Mouse (Mus musculus) ovary, postnatal 36 days (tissue): ENCODE data around the gene Nek2.

Experiments
- DNase-seq: peaks from one replicate; pipeline ENCODE4 v3.0.0; 2022; ENCODE audit warnings: low spot score, mixed read lengths

Nek2 gene

GRCm38 (mm10) chr1:191821326-191822091 is at the start of gene Nek2:
Gene Nek2 (plus strand): TSS chr1:191821444.
- DNase-seq: peak; percentile 95

- DNase-seq: no peak
These were observed 47.1 kb upstream of the Nek2 start for GRCm38 (mm10) chr1:191774106-191774505.

GRCm38 (mm10) chr1:191775116-191775515 is 46.1 kb upstream of the Nek2 start:
- no peak for DNase-seq

GRCm38 (mm10) chr1:191777521-191777920 is 43.7 kb upstream of the Nek2 start:
- no peak for DNase-seq

GRCm38 (mm10) chr1:191780470-191780869 is 40.8 kb upstream of the Nek2 start:
- no peak for DNase-seq

DNA sequence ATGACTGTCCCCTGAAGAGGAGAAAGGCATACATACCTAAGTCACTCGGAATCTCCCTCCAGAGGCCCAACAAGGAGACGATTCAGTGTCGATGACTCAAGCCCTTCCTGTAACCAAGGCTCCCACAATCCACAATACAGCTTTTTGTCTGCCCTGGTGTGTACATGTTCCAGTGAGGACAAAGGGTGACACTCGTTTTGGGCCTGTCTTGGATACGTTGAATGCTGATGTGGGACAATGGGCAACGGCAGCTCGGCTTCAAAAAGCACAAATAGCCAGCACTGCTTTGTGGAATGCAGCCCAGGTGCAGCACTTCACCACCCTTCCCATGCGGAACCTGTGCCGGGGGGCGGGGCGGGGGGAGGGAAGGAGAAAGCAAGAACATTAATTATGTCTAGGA is 36.1 kb upstream of the Nek2 start:
- no peak for DNase-seq

DNA sequence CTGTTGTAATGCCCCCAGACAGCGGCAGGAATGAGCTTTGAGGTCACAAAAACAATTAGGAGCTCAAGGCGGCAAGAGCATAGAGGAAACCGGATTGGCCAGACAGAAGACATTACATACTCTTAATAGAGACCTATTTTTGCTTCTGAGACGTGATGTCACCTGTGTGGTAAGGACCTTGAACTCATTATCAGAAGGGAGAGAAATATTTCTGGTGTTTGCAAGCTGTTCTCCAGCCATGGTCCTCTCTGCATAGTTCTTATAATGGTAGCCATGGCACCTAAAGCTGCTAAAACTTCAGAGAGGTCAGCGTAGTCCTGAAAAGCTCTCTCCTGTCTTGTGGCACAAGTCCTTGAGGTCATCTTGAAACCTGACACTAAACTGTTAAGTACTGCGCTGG is 35.0 kb upstream of the Nek2 start:
- DNase-seq: no peak

GRCm38 (mm10) chr1:191787379-191787778 is 33.9 kb upstream of the Nek2 start:
- no peak for DNase-seq

DNA sequence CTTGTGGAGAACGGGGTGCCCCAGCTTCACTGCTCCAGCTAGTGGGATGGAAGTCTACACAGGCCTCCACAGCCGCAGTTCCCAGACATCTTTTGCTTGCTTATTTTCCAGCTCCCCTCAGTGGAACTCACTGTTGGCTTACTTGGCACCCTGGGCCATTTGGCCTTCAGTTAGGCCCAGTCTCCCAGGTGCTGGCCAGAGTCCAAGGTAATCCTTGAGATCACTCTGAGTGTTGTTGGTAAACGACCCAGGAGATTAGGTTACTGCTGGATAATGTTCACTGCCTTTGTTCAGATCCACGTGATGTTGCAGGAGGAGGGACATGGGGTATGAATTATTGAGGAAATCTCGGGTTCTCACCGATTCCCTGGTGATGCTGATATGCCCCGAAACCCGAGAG is 28.3 kb upstream of the Nek2 start:
- peak; percentile 59 for DNase-seq

DNA sequence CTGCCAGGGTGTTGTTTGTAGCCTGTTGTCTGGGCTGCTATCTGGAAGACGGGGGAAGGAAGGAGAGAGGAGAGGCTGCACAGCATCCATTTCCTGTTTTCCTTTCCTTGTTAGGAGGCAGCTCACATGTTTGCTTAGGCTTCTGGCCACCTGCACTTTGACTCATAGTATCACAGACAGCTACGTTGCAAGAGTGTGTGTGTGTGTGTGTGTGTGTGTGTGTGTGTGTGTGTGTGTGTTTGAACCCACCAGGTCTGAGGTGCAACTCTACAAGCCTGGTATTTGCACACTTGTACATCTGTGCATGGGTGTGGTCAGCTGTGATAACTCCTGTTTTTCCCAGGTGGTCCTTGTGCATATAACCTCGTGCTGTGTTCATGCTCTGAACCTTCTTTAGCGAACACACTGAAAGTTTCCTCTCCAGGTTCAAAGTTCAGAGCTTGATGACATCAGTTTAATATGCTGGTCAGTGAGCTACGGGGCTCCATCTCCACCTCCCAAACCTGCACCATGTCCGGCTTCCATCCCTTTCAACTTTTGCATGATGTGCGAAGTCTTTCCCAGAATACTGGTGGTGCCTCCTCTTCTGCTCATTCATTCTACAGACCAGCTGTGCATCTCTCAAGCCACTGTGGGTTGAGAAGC is 27.2 kb upstream of the Nek2 start:
- no peak for DNase-seq

GRCm38 (mm10) chr1:191796238-191796896 is 24.9 kb upstream of the Nek2 start:
- DNase-seq: no peak

- no peak for DNase-seq
These were observed 19.0 kb upstream of the Nek2 start for GRCm38 (mm10) chr1:191802093-191802819.

DNA sequence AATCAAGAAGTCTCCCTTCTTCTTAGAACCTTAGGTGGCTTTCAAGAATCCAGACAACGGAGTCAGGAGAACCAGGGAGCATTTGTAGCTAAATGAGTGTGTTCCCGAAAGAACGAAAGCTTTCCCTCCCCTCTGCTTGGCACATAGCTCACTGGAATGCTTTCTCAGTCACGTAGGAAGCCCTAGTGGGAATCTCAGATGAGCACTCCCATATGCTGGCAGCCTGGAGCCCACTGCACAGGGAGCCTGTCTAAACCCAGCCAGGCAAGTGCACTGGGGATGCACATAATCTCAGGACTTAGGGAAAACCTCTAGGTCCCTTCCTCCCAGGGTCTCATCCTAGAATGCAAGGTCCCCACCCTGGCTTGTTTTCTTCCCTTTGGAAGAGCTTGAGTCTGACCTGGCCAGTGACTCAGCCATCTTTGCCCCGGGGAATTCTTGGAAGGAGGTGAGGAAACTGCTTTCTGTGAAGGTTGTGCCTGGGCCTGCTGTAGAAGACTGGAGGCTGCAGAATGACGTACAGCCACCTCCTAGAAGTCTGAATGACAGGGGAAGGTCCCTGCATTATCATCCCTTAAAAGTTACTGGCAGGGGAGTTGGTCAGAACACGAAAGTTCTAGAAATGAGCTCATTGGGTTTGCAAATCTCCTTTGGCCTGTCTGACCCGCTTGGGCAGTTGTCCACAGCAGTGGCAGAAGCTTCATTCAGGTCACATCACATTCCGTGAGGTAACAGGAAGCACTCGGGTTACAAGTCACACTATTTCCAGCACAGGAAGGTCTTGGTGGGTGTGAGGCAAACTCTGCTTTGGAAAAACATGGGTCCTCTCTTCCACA is 18.2 kb upstream of the Nek2 start:
- no peak for DNase-seq

DNA sequence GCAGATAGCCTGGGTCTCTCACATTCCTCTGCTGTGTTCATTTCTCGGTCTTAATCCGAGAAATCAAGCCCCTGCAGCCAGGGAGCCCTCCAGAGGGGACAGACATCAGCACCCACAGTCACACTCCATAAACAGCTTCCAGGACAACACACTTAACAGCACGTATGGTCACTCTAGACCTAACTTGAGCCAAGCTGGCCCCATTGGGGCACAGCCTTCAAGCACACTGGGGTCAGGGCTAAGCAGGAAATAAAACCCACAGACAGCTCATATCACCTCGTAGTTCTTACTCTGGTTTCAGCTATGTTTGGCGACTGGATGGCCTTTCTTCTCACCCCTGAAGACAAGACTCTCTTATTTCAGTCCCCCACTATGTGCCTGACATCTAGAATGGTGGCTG is 16.5 kb upstream of the Nek2 start:
- no peak for DNase-seq

- DNase-seq: no peak
These were observed 15.5 kb upstream of the Nek2 start for GRCm38 (mm10) chr1:191805788-191806187.

DNA sequence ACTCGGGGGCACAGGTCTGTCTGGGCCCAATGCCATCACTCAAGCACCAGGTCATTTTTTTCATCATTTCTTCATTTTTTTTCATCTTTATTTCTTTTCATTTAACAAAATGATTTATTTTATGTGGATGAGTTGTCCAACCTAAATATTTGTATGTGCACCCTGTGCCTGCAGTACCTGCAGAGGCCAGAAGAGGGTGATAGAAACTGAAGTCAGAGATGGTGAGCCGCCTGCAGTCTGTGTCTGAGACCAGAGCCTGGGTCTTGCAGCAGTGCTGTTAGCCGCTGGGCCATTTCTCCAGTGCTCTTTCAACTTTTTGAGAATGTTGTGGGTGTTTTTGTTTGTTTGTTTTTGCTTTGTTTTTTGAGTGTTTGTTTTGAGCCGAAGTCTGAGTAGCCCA is 14.5 kb upstream of the Nek2 start:
- no peak for DNase-seq

DNA sequence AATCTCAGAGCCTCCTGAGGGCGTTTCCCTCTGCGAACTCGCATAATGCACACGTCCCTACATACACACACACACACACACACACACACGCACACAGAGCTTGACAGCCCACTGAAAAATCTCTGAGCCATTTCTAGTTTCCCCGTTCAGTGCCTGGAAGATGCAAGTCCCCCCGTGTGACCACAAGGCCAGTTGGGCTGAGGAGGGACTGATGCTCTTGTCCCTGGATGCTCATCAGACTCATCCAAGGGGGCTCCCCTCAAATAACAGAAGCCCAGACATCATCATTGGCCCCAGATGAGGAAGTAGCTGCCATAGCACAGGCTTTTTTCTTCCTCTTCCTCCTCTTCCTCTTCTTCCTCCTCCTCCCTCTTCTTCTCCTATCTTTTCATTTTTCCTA is 13.3 kb upstream of the Nek2 start:
- no peak for DNase-seq

DNA sequence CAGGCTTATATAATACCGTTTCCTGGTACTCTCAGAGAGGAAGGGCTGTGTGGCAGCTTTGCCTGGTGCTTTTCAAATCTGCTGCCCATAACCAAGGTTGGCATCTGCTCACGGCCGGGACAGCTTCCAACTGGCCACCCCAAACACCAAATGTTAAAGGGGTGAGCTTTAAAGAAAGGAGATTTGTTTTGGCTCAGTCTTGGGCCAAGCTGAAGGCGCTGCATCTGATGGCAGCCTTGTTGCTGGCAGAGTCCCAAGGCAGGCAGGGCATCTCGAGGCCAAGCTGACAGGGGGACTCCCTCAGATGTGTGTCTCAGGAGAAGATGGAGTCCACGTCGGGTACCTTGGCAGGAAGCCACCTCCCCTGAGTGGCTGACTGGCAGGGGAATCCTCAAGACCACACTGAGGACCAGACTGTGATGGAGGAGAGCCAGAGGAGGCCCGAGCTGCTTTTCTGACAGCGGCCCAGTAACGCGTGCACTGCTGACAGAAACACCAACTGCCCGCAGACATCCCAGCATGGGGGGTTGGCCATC is 12.5 kb upstream of the Nek2 start:
- DNase-seq: peak; percentile 67

DNA sequence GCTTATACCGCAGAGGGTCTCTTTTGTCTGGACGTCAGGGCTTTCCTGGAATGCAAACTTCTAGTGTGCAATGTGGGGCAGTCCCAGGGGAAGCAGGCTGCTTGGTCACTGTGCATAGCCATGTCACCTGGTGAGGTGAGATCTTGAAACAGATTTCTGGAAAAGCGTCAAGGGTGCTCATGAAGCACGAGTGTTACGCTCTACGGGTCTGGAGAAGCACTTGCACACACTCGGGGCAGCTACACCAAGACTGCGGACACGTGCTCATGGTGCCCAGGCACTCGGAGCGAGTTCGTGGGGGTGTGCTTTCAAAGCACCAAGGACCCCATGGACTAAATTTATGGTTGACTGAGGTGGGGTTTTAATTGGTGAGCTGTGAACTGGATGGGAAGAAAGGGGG is 9.5 kb upstream of the Nek2 start:
- no peak for DNase-seq

DNA sequence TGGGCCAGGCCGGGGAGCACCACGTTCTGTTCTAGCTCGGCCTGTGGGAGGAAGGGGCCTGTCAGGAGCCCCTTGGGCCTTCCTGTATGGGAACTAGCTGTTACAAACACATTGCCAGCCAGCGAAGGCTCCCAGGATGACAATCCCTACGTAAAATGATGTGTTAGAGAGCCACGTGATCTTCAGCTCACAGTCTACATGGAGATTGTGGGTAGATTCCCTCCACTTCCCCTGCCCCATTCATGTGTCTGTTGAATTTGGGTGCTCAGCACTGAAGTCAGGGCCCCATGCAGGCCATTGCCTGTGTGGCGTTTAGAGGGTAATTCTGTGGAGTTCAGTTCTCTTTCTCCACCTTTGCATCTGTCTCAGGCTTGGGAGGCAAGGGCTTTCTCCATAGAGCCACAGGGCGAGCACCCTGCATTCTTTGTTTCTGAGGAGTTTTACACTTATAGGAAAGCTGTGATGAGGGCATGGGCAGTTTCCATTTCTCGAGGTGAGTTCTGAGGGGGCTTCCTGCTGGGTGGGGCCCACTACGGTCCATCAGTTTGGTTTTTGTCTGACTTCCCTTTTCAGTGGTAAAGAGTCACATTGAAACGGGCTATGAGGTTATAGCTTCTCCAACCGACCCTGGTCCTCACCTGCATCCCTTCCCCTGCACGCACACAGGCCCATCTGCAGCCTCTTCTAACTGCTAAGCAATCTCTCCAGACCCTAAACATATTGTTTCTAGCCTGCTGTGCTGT is 8.1 kb upstream of the Nek2 start:
- no peak for DNase-seq

- DNase-seq: no peak
These were observed 7.0 kb upstream of the Nek2 start for GRCm38 (mm10) chr1:191814240-191814639.
